Mouse (Mus musculus): ENCODE results near the gene Olfr122. TPM values are rescaled to one million over a fixed set of nuclear protein-coding genes. Genes with fewer than 3 reads are reported as not detected.

The Olfr122 gene
- not detected in 2 replicates for polyA plus RNA-seq (2014; fragmentation: Nextera tagmentation; extraction: Ambion mirVana)

DNA sequence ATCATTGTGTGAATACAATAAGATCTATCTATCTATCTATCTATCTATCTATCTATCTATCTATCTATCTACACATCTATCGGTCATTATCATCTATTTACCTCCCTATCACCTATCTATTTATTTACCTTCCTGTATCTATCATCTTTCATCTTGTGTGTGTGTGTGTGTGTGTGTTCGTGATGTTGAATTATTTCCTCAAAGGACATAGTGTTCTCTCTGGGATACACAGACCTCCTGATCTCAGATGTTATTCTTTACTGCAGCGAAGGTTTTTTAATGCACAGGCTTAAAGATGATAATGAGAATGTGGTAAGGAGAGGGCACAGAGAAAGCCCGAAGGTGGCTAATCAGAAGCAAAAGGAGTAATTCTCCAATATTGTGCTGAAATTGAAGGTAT, at the start of gene Olfr122:
Olfr122 (plus strand) TSS at position 301 of the 400 bp plus-strand sequence.
- H3K27me3 ChIP-seq (ENCODE audit: control insufficient read depth, insufficient read depth, low read length): no peaks in the 10 kb centered on the region
- no peaks in the 10 kb centered on the region for H3K36me3 ChIP-seq (ENCODE audit: control insufficient read depth, insufficient read depth, low read length)
- no peak within 1 kb of the TSS for H3K9ac ChIP-seq (ENCODE audit: low read length)
- no peak for ATAC-seq (ENCODE audit: insufficient number of reproducible peaks, insufficient read depth, low FRiP score, low read depth)
- no peak within 1 kb of the TSS for H3K4me3 ChIP-seq (ENCODE audit: control insufficient read depth in 1 of 2, insufficient read depth in 1 of 2, low read depth in 1 of 2, low read length in 2 of 2)
- no peak within 1 kb of the TSS for H3K4me2 ChIP-seq (ENCODE audit: low read length)
- H3K27ac ChIP-seq (replicated peaks in 1 of 2; ENCODE audit: control insufficient read depth in 1 of 2, insufficient read depth in 1 of 2, low read depth in 2 of 2, low read length in 2 of 2): no peak within 1 kb of the TSS
- no peaks in the 10 kb centered on the region for H3K4me1 ChIP-seq (ENCODE audit: control insufficient read depth in 2 of 2, insufficient read depth in 2 of 2, low read length in 2 of 2)
- WGBS: 73% methylated on average over 4 of the region's 4 CpGs
- no peaks in the 10 kb centered on the region for H3K9me3 ChIP-seq (ENCODE audit: control insufficient read depth, low read length)

DNA sequence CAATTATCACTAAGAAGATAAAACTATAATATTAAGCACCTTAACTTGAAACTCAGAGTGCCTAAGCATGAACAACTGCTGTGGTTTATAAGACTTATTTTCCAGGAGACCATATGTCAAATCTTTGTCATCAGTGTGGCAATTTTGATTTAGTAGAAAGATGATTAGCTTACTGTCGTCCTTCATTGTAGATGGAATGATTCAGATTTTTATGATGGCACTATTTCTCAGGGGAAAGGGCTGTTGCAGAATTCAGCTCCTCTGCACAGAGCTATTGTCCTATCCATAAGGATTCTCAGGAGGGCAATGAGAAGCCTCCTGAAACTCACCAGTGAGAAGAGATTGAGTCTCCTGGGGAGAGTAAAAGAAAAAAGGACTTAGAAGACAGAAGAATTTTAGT, 46.9 kb upstream of the Olfr122 start, which contains the start of gene Olfr120:
Olfr120 (plus strand) TSS at position 301 of the 400 bp plus-strand sequence.
- no peaks in the 10 kb centered on the region for H3K9me3 ChIP-seq (ENCODE audit: control insufficient read depth, low read length)
- no peaks in the 10 kb centered on the region for H3K4me1 ChIP-seq (ENCODE audit: control insufficient read depth in 2 of 2, insufficient read depth in 2 of 2, low read length in 2 of 2)
- no peaks in the 10 kb centered on the region for H3K36me3 ChIP-seq (ENCODE audit: control insufficient read depth, insufficient read depth, low read length)
- WGBS: 48% methylated on average over 1 of the region's 1 CpGs
- no peak for ATAC-seq (ENCODE audit: insufficient number of reproducible peaks, insufficient read depth, low FRiP score, low read depth)
- no peak within 1 kb of the TSS for H3K4me2 ChIP-seq (ENCODE audit: low read length)
- H3K27me3 ChIP-seq (ENCODE audit: control insufficient read depth, insufficient read depth, low read length): no peaks in the 10 kb centered on the region
- no peak within 1 kb of the TSS for H3K4me3 ChIP-seq (ENCODE audit: control insufficient read depth in 1 of 2, insufficient read depth in 1 of 2, low read depth in 1 of 2, low read length in 2 of 2)
- H3K9ac ChIP-seq (ENCODE audit: low read length): no peak within 1 kb of the TSS
- no peak within 1 kb of the TSS for H3K27ac ChIP-seq (replicated peaks in 1 of 2; ENCODE audit: control insufficient read depth in 1 of 2, insufficient read depth in 1 of 2, low read depth in 2 of 2, low read length in 2 of 2)

DNA sequence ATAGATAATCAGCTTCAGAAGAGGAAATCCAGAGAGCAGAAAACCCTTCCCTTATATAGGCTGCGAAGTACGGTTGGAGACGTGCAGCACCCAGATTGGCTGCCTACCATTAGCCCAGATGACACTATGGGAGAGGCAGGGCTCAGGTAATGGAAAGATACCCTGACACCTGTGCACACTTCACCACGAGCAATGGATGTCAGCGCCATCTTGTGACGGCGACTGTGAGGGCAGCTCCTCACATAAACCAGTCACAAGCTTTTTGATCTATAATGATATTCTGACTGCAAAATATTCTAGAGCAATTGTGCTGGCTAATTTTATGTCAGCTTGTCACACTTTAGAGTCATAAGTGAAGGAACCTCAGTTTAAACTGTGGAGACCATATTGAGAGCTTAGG, 30.3 kb upstream of the Olfr122 start:
- WGBS: 55% methylated on average over 7 of the region's 7 CpGs
- H3K4me1 ChIP-seq (ENCODE audit: control insufficient read depth in 2 of 2, insufficient read depth in 2 of 2, low read length in 2 of 2): no peaks in the 10 kb centered on the region
- H3K9me3 ChIP-seq (ENCODE audit: control insufficient read depth, low read length): no peaks in the 10 kb centered on the region
- no peaks in the 10 kb centered on the region for H3K36me3 ChIP-seq (ENCODE audit: control insufficient read depth, insufficient read depth, low read length)
- no peak overlapping the region for H3K4me2 ChIP-seq (ENCODE audit: low read length)
- no peaks in the 10 kb centered on the region for H3K27me3 ChIP-seq (ENCODE audit: control insufficient read depth, insufficient read depth, low read length)
- ATAC-seq (ENCODE audit: insufficient number of reproducible peaks, insufficient read depth, low FRiP score, low read depth): no peak
- H3K27ac ChIP-seq (replicated peaks in 1 of 2; ENCODE audit: control insufficient read depth in 1 of 2, insufficient read depth in 1 of 2, low read depth in 2 of 2, low read length in 2 of 2): no peak overlapping the region
- no peak overlapping the region for H3K4me3 ChIP-seq (ENCODE audit: control insufficient read depth in 1 of 2, insufficient read depth in 1 of 2, low read depth in 1 of 2, low read length in 2 of 2)
- H3K9ac ChIP-seq (ENCODE audit: low read length): no peak overlapping the region

DNA sequence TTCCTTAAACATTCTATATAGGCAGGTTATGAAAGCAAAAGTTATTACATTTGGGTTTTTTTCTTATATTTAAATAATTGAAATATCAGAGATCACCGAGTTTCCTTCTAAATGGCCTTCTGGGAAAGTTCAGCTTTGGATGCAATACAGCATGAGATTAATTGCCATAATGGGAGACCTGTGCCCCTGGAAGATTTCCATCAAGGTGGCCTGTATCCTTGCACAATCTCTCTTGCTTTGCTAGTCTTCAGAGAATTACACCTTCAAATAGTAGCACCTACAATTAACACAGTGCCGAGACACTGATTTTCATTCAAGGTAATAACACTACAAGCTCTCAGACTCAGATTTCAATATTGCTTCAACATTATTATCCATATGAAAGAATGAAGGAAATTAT, 24.8 kb downstream of the Olfr122 start, which contains the start of gene Olfr123:
Olfr123 (plus strand) TSS at position 301 of the 400 bp plus-strand sequence.
- no peak for ATAC-seq (ENCODE audit: insufficient number of reproducible peaks, insufficient read depth, low FRiP score, low read depth)

DNA sequence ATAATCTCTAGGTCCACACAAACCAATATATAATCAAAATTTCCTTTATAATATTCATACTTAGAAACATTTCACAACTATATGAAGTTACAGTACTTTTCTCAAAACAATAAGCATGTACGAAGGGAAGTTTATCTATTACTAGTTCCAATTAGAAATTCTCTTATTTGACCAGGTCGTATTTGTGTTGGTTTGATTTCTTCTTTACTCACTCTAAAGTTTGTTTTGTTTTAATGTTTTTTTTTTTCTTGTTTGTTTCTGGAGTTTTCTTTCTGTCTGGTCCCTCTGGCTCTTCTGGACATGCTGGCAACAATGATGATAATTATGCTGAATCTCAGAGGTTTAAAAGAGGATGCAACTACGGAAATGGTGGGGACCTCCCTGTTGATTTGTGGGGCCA, 31.2 kb downstream of the Olfr122 start, which contains the start of gene Olfr124:
Olfr124 (plus strand) TSS at position 301 of the 400 bp plus-strand sequence.
- Histone ChIP-seq H3K27me3 (ENCODE audit: control insufficient read depth, insufficient read depth, low read length) (no peaks in the 10 kb centered on the region), H3K27ac (replicated peaks in 1 of 2; ENCODE audit: control insufficient read depth in 1 of 2, insufficient read depth in 1 of 2, low read depth in 2 of 2, low read length in 2 of 2) (no peak within 1 kb of the TSS), H3K9me3 (ENCODE audit: control insufficient read depth, low read length) (peaks cover 2% of the 10 kb centered on the region; the same call in 1 of the 2 replicates), H3K4me3 (ENCODE audit: control insufficient read depth in 1 of 2, insufficient read depth in 1 of 2, low read depth in 1 of 2, low read length in 2 of 2) (no peak within 1 kb of the TSS), H3K36me3 (ENCODE audit: control insufficient read depth, insufficient read depth, low read length) (no peaks in the 10 kb centered on the region), H3K4me2 (ENCODE audit: low read length) (no peak within 1 kb of the TSS), H3K9ac (ENCODE audit: low read length) (no peak within 1 kb of the TSS), H3K4me1 (ENCODE audit: control insufficient read depth in 2 of 2, insufficient read depth in 2 of 2, low read length in 2 of 2) (no peaks in the 10 kb centered on the region)
- WGBS: 70% methylated on average over 3 of the region's 3 CpGs
- ATAC-seq (ENCODE audit: insufficient number of reproducible peaks, insufficient read depth, low FRiP score, low read depth): no peak

More for the DNA sequence above, 24.8 kb downstream of the Olfr122 start, which contains the start of gene Olfr123:
- 89% methylated on average over 2 of the region's 2 CpGs for WGBS
- H3K4me3 ChIP-seq (ENCODE audit: control insufficient read depth in 1 of 2, insufficient read depth in 1 of 2, low read depth in 1 of 2, low read length in 2 of 2): no peak within 1 kb of the TSS
- H3K27ac ChIP-seq (replicated peaks in 1 of 2; ENCODE audit: control insufficient read depth in 1 of 2, insufficient read depth in 1 of 2, low read depth in 2 of 2, low read length in 2 of 2): no peak within 1 kb of the TSS
- H3K4me1 ChIP-seq (ENCODE audit: control insufficient read depth in 2 of 2, insufficient read depth in 2 of 2, low read length in 2 of 2): no peaks in the 10 kb centered on the region
- no peak within 1 kb of the TSS for H3K9ac ChIP-seq (ENCODE audit: low read length)
- H3K36me3 ChIP-seq (ENCODE audit: control insufficient read depth, insufficient read depth, low read length): no peaks in the 10 kb centered on the region
- no peak within 1 kb of the TSS for H3K4me2 ChIP-seq (ENCODE audit: low read length)
- H3K27me3 ChIP-seq (ENCODE audit: control insufficient read depth, insufficient read depth, low read length): no peaks in the 10 kb centered on the region
- no peaks in the 10 kb centered on the region for H3K9me3 ChIP-seq (ENCODE audit: control insufficient read depth, low read length)

Other genes with a start within 250 kb of the Olfr122 start
- gene Olfr112, start 199.2 kb upstream of the Olfr122 start, polyA plus RNA-seq (2014; fragmentation: Nextera tagmentation; extraction: Ambion mirVana): not detected in 2 replicates
- not detected in 2 replicates for gene Olfr113, start 190.9 kb upstream of the Olfr122 start, polyA plus RNA-seq (2014; fragmentation: Nextera tagmentation; extraction: Ambion mirVana)
- gene Olfr114, start 175.9 kb upstream of the Olfr122 start, polyA plus RNA-seq (2014; fragmentation: Nextera tagmentation; extraction: Ambion mirVana): not detected in 2 replicates
- not detected in 2 replicates for gene Olfr115, start 141.5 kb upstream of the Olfr122 start, polyA plus RNA-seq (2014; fragmentation: Nextera tagmentation; extraction: Ambion mirVana)
- not detected in 2 replicates for gene Olfr116, start 141.4 kb upstream of the Olfr122 start, polyA plus RNA-seq (2014; fragmentation: Nextera tagmentation; extraction: Ambion mirVana)
- not detected in 2 replicates for gene Olfr117, start 104.8 kb upstream of the Olfr122 start, polyA plus RNA-seq (2014; fragmentation: Nextera tagmentation; extraction: Ambion mirVana)
- gene Olfr118, start 101.6 kb upstream of the Olfr122 start, polyA plus RNA-seq (2014; fragmentation: Nextera tagmentation; extraction: Ambion mirVana): not detected in 2 replicates
- not detected in 2 replicates for gene Olfr119, start 72.0 kb upstream of the Olfr122 start, polyA plus RNA-seq (2014; fragmentation: Nextera tagmentation; extraction: Ambion mirVana)
- gene Olfr120, start 46.8 kb upstream of the Olfr122 start, polyA plus RNA-seq (2014; fragmentation: Nextera tagmentation; extraction: Ambion mirVana): not detected in 2 replicates
- gene Olfr121, start 19.8 kb upstream of the Olfr122 start, polyA plus RNA-seq (2014; fragmentation: Nextera tagmentation; extraction: Ambion mirVana): not detected in 2 replicates
- gene Olfr123, start 24.9 kb downstream of the Olfr122 start, polyA plus RNA-seq (2014; fragmentation: Nextera tagmentation; extraction: Ambion mirVana): not detected in 2 replicates
- gene Olfr124, start 31.3 kb downstream of the Olfr122 start, polyA plus RNA-seq (2014; fragmentation: Nextera tagmentation; extraction: Ambion mirVana): not detected in 2 replicates
- gene Olfr125, start 64.3 kb downstream of the Olfr122 start, polyA plus RNA-seq (2014; fragmentation: Nextera tagmentation; extraction: Ambion mirVana): not detected in 2 replicates
- not detected in 2 replicates for gene Olfr126, start 78.9 kb downstream of the Olfr122 start, polyA plus RNA-seq (2014; fragmentation: Nextera tagmentation; extraction: Ambion mirVana)
- not detected in 2 replicates for gene Olfr127, start 131.8 kb downstream of the Olfr122 start, polyA plus RNA-seq (2014; fragmentation: Nextera tagmentation; extraction: Ambion mirVana)
- gene Olfr128, start 151.9 kb downstream of the Olfr122 start, polyA plus RNA-seq (2014; fragmentation: Nextera tagmentation; extraction: Ambion mirVana): not detected in 2 replicates
- not detected in 2 replicates for gene Olfr761, start 184.5 kb downstream of the Olfr122 start, polyA plus RNA-seq (2014; fragmentation: Nextera tagmentation; extraction: Ambion mirVana)

Measured in heart, embryonic 14.5 days (tissue).